Mouse (Mus musculus) frontal cortex, adult 2 months (tissue): ENCODE data around the gene Ccrl2. TPM values are rescaled to one million over a fixed set of nuclear protein-coding genes. Genes with fewer than 3 reads are reported as not detected.

Experiments used
- polyA plus RNA-seq: library from polyadenylated mRNA; depleted of rRNA; stranded (reverse); fragments of >200 nt; gene quantifications from 2 replicates; pipeline ENCODE4 v1.2.3, GENCODE M21; 2012; rRNA removed

The Ccrl2 gene
- polyA plus RNA-seq, 1 experiment: 1.6 TPM

Other genes with a start within 250 kb of the Ccrl2 start
- not detected in 2 replicates for gene Prss44, start 243.5 kb downstream of the Ccrl2 start, polyA plus RNA-seq
- gene Prss43, start 230.8 kb downstream of the Ccrl2 start, polyA plus RNA-seq: 0.06 and 0.15 TPM in 2 replicates
- 0.42 and 0.54 TPM in 2 replicates for gene Prss45, start 222.9 kb downstream of the Ccrl2 start, polyA plus RNA-seq
- gene Prss46, start 213.0 kb downstream of the Ccrl2 start, polyA plus RNA-seq: not detected in 2 replicates
- 0.65 and 0.86 TPM in 2 replicates for gene Prss50, start 199.6 kb downstream of the Ccrl2 start, polyA plus RNA-seq
- 7.9 and 8.3 TPM in 2 replicates for gene Als2cl, start 177.6 kb downstream of the Ccrl2 start, polyA plus RNA-seq
- gene Tmie, start 177.4 kb downstream of the Ccrl2 start, polyA plus RNA-seq: 2.2 and 2.5 TPM in 2 replicates
- not detected in 2 replicates for gene Fam240a, start 140.7 kb downstream of the Ccrl2 start, polyA plus RNA-seq
- gene Tdgf1, start 111.4 kb downstream of the Ccrl2 start, polyA plus RNA-seq: 0.94 and 1.3 TPM in 2 replicates
- 0.97 and 1.0 TPM in 2 replicates for gene Lrrc2, start 106.0 kb downstream of the Ccrl2 start, polyA plus RNA-seq
- gene Rtp3, start 66.9 kb downstream of the Ccrl2 start, polyA plus RNA-seq: 0.50 and 0.71 TPM in 2 replicates
- gene Ltf, start 38.2 kb downstream of the Ccrl2 start, polyA plus RNA-seq: 0.06 and 0.71 TPM in 2 replicates
- 45.6 and 52.0 TPM in 2 replicates for gene Lrrfip2, start 60.1 kb upstream of the Ccrl2 start, polyA plus RNA-seq
- gene Mlh1, start 214.3 kb upstream of the Ccrl2 start, polyA plus RNA-seq: 32.6 and 37.4 TPM in 2 replicates
- 41.9 and 47.2 TPM in 2 replicates for gene Epm2aip1, start 214.4 kb upstream of the Ccrl2 start, polyA plus RNA-seq